Mouse (Mus musculus) MEL (cell line): ENCODE data around the gene Eif2d.

Source experiments
- CTCF ChIP-seq, 3 experiments: IDR thresholded peaks in 2 of 3; conservative IDR thresholded peaks in 1 of 3; 2 replicates each; pipeline ENCODE4 v1.5.1; 2011 to 2012; ENCODE audit warnings: low read length in 3 of 3, low read depth in 2 of 3, mild to moderate bottlenecking in 2 of 3, improper control_type of control experiment in 1 of 3, inconsistent platforms in 1 of 3, mixed read lengths in 1 of 3, moderate library complexity in 1 of 3; ENCODE audit not compliant: control insufficient read depth in 1 of 3, insufficient read depth in 1 of 3, poor library complexity in 1 of 3, severe bottlenecking in 1 of 3
- MAFK ChIP-seq: IDR thresholded peaks from 2 replicates; pipeline ENCODE4 v1.6.1; 2011; ENCODE audit warnings: low read depth, mild to moderate bottlenecking, low read length, improper control_type of control experiment, borderline replicate concordance
- UBTF ChIP-seq: IDR thresholded peaks from 2 replicates; pipeline ENCODE4 v1.6.1; 2012; ENCODE audit warnings: low read depth, mild to moderate bottlenecking, inconsistent platforms, low read length, improper control_type of control experiment, moderate library complexity, borderline replicate concordance; ENCODE audit not compliant: insufficient read depth

DNA sequence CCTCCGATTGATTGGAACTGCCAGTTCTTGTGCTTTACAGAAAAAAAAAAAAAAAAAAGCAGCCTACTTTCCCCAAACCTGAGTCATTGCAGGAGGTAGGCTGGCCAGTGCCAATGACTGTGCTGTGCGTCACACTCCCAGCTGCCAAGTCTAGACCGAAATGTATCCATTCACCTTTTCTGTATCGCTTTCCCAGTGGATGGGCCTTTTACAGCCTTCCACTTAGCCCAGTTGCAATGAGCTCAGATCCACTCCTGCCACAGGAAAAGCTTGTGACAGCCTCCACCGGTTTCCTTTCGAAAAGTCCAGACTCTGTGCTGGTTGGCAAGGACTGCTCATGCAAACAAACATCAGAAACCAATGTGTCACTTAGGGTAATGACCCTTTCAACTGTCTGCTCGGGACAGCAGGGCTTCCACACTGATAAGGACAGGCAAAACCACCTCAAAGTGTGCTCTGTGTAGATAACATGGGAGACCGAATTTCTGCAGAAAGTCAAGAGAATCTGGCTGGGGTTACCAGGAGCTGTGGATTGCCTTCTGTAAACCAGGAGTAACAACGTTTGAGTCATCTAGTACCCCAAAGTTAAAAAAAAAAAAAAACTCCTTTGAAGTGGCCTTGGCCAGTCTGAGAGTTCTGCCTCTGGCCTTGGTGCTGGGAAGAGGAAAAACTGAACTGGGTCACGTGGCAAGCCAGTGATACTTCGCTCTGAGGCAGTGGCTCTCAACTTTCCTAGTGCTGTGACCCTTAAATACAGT, 26.8 kb upstream of the Eif2d start:
- no peak for TF ChIP-seq UBTF
- peak; percentile 80; the same call in 1 of the 2 replicates for TF ChIP-seq MAFK
- no peak for TF ChIP-seq CTCF (IDR thresholded peaks at IDR 0.05 in 2 of 3, conservative IDR thresholded peaks at IDR 0.05 in 1 of 3; ENCODE audit: control insufficient read depth in 1 of 3, insufficient read depth in 1 of 3, low read depth in 2 of 3, low read length in 3 of 3, poor library complexity in 1 of 3, severe bottlenecking in 1 of 3)
